Mouse (Mus musculus) erythroblast, embryonic 14.5 days (primary cell): ENCODE measurements around the gene Aldh3b3. TPM values are rescaled to one million over a fixed set of nuclear protein-coding genes. Genes with fewer than 3 reads are reported as not detected.

ENCODE experiments used
- H3K27me3 ChIP-seq: 2 replicates; pipeline ENCODE4 v1.6.1; 2012; ENCODE audit warnings: inconsistent platforms; ENCODE audit not compliant: control insufficient read depth
- H3K36me3 ChIP-seq: 2 replicates; pipeline ENCODE4 v1.6.1; 2012; ENCODE audit warnings: mild to moderate bottlenecking, inconsistent platforms; ENCODE audit not compliant: control insufficient read depth
- H3K4me1 ChIP-seq: 2 replicates; pipeline ENCODE4 v1.6.1; 2012; ENCODE audit warnings: inconsistent platforms; ENCODE audit not compliant: control insufficient read depth
- H3K4me3 ChIP-seq: replicated peaks from 2 replicates; pipeline ENCODE3; 2012; ENCODE audit warnings: moderate library complexity, mild to moderate bottlenecking, inconsistent platforms
- H3K9me3 ChIP-seq: 2 replicates; pipeline ENCODE4 v1.6.1; 2012; ENCODE audit warnings: low read length, inconsistent platforms, mixed read lengths; ENCODE audit not compliant: control insufficient read depth
- GATA1 ChIP-seq: IDR thresholded peaks from 2 replicates; pipeline ENCODE4 v1.6.1; 2012; ENCODE audit warnings: low read length, inconsistent platforms, mixed read lengths
- TAL1 ChIP-seq: IDR thresholded peaks from 3 replicates; pipeline ENCODE4 v1.6.1; 2012; ENCODE audit warnings: low read length, inconsistent platforms, mixed read lengths
- polyA plus RNA-seq: library from polyadenylated mRNA; stranded (reverse); fragments of >175 nt; gene quantifications from 2 replicates; pipeline ENCODE4 v1.2.3, GENCODE M21; 2012

The Aldh3b3 gene
- polyA plus RNA-seq, 1 experiment = not detected

DNA sequence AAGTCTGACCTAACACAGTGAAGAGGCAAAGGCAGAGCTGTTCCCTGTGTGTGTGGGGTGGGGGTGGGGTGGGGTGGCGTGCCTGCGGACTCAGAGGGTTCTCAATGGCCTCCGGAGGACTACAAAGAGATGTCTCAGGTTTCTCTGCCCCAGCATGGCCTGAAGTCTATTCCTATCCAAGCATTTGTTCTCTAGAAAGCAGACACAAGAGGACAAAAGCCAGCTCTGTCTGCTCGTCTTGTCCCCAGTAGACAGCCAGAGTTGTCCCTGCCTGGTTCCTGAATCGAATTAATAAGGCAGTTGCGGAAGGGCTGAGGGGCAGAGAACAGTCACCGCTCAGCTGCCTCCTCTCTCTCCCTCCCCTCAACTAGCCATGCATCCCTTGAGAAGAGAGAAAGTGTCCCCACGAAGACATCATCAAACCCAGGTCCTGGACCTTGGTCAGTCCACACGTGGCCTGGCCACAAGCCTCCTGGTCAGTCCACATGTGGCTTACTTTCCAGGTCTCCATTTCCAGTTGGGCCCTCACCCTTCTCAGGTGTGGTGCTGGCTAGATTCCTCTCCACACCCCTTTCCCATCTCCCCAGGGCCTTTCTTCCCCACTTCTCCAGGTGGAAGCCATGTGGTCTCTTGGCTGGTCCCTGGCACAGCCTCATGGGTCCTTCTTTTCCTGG lies 25.2 kb downstream of the Aldh3b3 start:
- peaks cover 26% of the 10 kb centered on the region for H3K4me1 ChIP-seq
- no peak for TF ChIP-seq TAL1
- no peak for TF ChIP-seq GATA1
- H3K9me3 ChIP-seq = peaks cover 3% of the 10 kb centered on the region
- H3K4me3 ChIP-seq = no peak overlapping the region
- H3K27me3 ChIP-seq = no peaks in the 10 kb centered on the region
- peaks cover 2% of the 10 kb centered on the region; the same call in 1 of the 2 replicates for H3K36me3 ChIP-seq

DNA sequence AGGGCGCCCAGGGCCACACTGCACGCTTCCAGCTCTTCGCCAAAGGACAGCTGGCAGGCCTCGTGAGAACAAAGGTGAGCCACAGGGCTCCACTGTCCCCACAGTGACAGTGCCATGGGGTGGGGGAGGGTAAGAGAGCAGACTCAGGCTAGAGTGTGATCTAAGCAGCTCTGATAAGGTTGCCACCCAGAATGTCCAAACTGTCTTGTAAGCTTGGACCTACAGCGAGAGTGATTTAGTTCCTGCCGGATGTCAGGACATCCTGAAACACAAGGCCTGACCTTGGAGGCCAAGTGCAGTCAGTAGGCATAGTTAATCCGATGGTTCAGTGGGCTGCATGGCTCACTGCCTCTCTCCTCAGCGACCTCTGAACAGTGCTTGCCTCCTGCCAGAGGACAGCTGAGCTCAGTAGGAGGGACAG lies 26.8 kb downstream of the Aldh3b3 start:
- Histone ChIP-seq H3K36me3 (peaks cover 3% of the 10 kb centered on the region; the same call in 1 of the 2 replicates), H3K4me1 (peaks cover 23% of the 10 kb centered on the region)

DNA sequence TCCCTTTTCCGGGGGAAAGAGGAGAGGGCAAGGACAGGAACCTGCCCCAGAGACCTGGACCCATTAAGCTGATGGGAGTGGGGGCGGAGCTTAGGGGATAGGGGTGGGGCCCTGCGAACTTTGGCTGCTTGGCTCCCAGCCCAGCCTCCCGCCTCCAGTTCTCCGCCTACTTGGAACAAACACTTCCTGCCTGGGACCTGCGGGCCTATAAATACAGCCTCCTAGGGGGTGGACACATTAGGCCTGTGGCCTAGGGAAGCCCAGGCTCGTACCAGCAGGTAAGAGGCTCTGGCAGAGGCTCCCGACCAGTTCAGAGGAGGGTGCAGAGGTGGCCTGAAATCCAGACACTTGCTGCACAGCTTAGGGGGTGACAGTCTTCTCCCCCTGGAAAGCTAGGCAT lies 27.9 kb downstream of the Aldh3b3 start, which contains the start of gene Acy3:
Gene Acy3, plus strand, starts transcription at position 237 of the 400 bp plus-strand sequence.
- no peak within 1 kb of the TSS for H3K4me3 ChIP-seq
- H3K36me3 ChIP-seq = peaks cover 3% of the 10 kb centered on the region; the same call in 1 of the 2 replicates
- TF ChIP-seq GATA1 (no peak), TAL1 (no peak)
- H3K27me3 ChIP-seq = no peaks in the 10 kb centered on the region
- peaks cover 23% of the 10 kb centered on the region for H3K4me1 ChIP-seq
- peaks cover 6% of the 10 kb centered on the region for H3K9me3 ChIP-seq

More for the DNA sequence above, 26.8 kb downstream of the Aldh3b3 start:
- Histone ChIP-seq H3K4me3 (no peak overlapping the region), H3K9me3 (peaks cover 6% of the 10 kb centered on the region), H3K27me3 (no peaks in the 10 kb centered on the region)
- no peak for TF ChIP-seq GATA1
- TF ChIP-seq TAL1 = no peak

DNA sequence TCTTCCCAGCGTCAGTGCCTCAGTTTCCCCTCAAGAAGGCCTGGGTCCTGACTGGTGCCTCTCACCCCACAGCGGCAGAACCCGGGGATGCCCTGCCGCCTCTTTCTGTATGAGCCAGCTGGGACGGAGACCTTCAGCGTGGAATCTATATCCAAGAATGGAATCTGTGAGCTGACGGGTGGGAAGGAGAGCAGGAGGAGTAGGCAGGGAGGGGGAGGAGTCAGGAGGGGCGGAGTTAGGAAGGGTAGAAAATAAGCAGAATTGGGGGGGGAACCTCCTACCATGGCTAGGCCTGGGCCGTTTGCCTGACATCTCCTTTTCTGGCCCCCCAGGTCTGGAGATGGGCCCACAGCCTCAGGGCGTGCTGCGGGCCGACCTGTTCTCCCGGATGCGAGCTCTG lies 29.6 kb downstream of the Aldh3b3 start:
- H3K4me3 ChIP-seq = no peak overlapping the region
- H3K9me3 ChIP-seq = peaks cover 6% of the 10 kb centered on the region
- peaks cover 23% of the 10 kb centered on the region for H3K4me1 ChIP-seq
- no peak for TF ChIP-seq GATA1
- H3K27me3 ChIP-seq = peaks cover 4% of the 10 kb centered on the region; the same call in 1 of the 2 replicates
- H3K36me3 ChIP-seq = peaks cover 3% of the 10 kb centered on the region; the same call in 1 of the 2 replicates

DNA sequence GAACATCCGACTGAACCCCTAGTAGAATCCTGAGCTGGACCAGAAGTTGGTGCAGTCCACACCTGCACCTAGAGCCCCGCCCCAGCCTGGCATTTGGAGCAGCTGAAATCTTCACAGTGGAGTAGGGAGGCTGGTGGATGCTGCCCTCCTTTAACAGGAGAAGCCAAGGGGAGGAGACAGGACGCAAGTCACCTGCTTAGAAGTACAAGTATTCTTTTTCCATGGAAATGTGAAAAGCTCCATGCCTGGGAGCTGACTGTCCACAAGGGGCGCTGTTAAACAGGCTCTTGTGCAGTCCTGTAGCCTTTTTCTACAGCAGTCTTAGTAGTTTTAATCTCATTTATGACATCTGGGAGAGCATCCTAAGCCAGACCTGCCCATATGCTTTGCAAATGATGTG lies 30.3 kb downstream of the Aldh3b3 start:
- Histone ChIP-seq H3K36me3 (peaks cover 3% of the 10 kb centered on the region; the same call in 1 of the 2 replicates), H3K27me3 (peaks cover 4% of the 10 kb centered on the region; the same call in 1 of the 2 replicates), H3K4me1 (peaks cover 23% of the 10 kb centered on the region), H3K4me3 (no peak overlapping the region), H3K9me3 (peaks cover 6% of the 10 kb centered on the region)
- TF ChIP-seq GATA1 (no peak), TAL1 (no peak)

DNA sequence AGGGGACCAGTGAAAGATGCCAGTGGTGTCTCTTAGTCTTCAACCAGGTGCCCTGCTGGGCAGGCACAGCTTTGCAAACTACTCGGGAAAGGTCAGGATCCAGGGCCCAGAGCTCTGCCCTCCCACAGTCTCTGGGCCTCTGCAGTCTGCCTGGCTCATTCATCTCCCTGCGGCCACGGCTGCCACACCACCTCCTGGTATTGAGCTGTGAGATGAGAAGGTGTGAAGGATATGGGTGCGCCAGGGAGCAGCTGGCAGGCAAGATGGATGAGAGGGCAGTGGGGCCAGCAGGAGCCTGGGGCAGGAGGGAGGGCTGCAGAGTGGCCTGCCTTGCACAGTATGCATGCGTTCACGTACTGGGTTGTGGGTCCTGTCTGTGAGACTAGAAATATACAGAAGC lies 32.4 kb downstream of the Aldh3b3 start:
- Histone ChIP-seq H3K9me3 (peaks cover 6% of the 10 kb centered on the region), H3K27me3 (peaks cover 4% of the 10 kb centered on the region; the same call in 1 of the 2 replicates), H3K36me3 (peaks cover 3% of the 10 kb centered on the region; the same call in 1 of the 2 replicates), H3K4me3 (no peak overlapping the region), H3K4me1 (peaks cover 15% of the 10 kb centered on the region)
- TF ChIP-seq TAL1 (no peak), GATA1 (no peak)

DNA sequence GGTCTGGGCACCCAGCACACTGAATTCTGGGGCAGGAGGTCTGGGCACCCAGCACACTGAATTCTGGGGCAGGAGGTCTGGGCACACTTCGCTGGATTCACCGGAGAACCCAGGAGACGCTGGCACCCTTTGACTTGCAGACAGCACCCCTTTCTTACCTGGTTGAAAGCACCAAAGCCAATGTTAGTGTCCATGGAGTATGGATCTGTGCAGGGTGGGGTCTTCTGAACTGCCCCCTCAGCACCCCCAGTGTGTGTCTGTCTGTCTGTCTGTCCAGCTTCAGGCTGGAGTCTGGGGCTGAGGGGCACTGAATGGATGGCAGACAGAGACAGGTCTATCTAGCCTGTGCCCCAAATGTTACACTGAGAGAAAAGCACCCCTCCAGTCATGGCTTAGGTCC lies 33.1 kb downstream of the Aldh3b3 start:
- Histone ChIP-seq H3K36me3 (peaks cover 3% of the 10 kb centered on the region; the same call in 1 of the 2 replicates), H3K27me3 (peaks cover 4% of the 10 kb centered on the region; the same call in 1 of the 2 replicates), H3K9me3 (peaks cover 6% of the 10 kb centered on the region), H3K4me3 (no peak overlapping the region), H3K4me1 (peaks cover 9% of the 10 kb centered on the region; the same call in 1 of the 2 replicates)
- no peak for TF ChIP-seq GATA1
- no peak for TF ChIP-seq TAL1

DNA sequence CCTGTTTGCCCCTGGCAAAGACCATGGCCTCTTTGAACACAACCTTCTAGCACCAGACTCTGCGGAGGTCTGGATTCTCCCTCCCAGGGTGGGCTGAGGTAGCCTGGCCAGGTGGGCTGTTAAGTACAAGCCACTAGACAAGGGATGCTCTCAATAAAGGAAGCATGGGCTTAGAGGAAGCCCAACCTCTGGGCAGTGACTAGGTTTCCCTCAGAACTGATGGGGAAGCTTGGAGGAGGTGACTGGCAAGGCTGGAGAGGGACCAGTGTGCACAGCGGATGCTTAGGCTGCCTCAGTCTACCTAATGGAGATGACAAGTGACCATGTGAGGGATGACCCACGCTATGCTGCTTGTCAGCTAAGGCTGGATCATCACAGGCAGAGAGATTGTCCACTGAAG lies 33.5 kb downstream of the Aldh3b3 start:
- no peak overlapping the region for H3K4me3 ChIP-seq
- peaks cover 3% of the 10 kb centered on the region; the same call in 1 of the 2 replicates for H3K36me3 ChIP-seq
- TF ChIP-seq TAL1 (no peak), GATA1 (no peak)
- H3K27me3 ChIP-seq = peaks cover 4% of the 10 kb centered on the region; the same call in 1 of the 2 replicates
- peaks cover 5% of the 10 kb centered on the region; the same call in 1 of the 2 replicates for H3K4me1 ChIP-seq
- peaks cover 6% of the 10 kb centered on the region for H3K9me3 ChIP-seq

DNA sequence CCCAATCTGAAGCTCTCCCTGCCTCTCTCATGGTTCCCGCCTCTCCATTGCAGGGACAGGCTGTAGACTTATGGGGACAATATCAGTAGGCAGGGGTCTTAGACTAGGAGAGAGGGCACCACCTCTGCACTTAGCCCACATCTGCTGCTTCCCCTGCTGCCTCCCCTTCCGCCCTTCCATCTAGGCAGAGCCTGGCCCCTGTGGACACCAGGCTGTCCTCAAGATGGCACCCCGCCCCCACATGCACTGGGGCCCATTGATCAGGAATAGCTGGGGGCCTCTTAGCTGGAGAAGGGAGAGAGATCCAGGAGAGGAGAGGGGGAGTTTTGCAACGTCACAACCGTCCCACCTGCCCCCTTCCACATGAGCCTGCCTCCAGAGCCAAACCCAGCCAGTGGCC lies 34.0 kb downstream of the Aldh3b3 start, which contains the start of gene Tbx10:
Gene Tbx10, plus strand, starts transcription at position 337 of the 400 bp plus-strand sequence.
- Histone ChIP-seq H3K27me3 (peaks cover 4% of the 10 kb centered on the region; the same call in 1 of the 2 replicates), H3K9me3 (peaks cover 6% of the 10 kb centered on the region), H3K36me3 (peaks cover 3% of the 10 kb centered on the region; the same call in 1 of the 2 replicates), H3K4me1 (0 out of 2 replicates have a peak, but pooled peaks cover 3% of the 10 kb centered on the region), H3K4me3 (no peak within 1 kb of the TSS)
- TF ChIP-seq GATA1 (no peak), TAL1 (no peak)
